In the genomic region with DNA sequence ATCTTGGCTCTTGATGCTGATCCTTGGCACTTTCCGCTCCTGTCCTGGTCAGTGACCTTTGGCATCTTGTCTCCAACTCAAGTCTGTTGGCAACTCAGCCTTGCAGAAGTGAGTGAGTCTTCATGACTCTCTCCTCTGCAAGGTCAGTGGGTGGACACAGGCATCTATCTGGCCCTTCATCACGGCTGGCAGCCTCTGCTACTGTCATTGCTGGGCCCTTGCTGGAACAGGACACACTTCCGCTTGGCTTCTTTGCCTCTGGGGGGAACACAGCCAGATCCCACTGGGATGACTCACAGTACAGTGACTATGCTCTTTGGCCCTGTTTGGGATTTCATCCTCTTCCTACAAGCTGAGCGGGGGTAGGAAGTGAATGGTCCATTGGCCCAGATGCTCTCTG, we compare ENCODE assay signal across 20 mouse cellular contexts.
DNase-seq lines count a peak whose midpoint lies in the region; ATAC-seq lines count a peak whose summit lies in the region.
"Had no signal": no experiment of that assay in that cellular context is flagged by ENCODE, and none has a peak within 500 bp of the region (broad histone marks: within the 10 kb centered on the region; RNA-seq: fewer than 3 reads in every experiment).

No protein-coding gene starts in this region.

- H3K4me1 ChIP-seq in hindbrain, embryonic 12.5 days = no peaks in the 10 kb centered on the region
- H3K4me1 ChIP-seq: intestine, embryonic 15.5 days; limb, embryonic 10.5 days; liver, embryonic 12.5 days; lung, embryonic 15.5 days; midbrain, embryonic 13.5 days; neural tube, embryonic 15.5 days had no signal

- no peak overlapping the region for H3K27ac ChIP-seq in hindbrain, embryonic 12.5 days
- H3K27ac ChIP-seq: hindbrain, embryonic 14.5 days; intestine, embryonic 15.5 days; limb, embryonic 10.5 days; liver, embryonic 12.5 days; lung, embryonic 15.5 days; midbrain, embryonic 13.5 days; neural tube, embryonic 15.5 days had no signal

- no peaks in the 10 kb centered on the region for H3K27me3 ChIP-seq in hindbrain, embryonic 12.5 days
- H3K27me3 ChIP-seq: intestine, embryonic 15.5 days; liver, embryonic 12.5 days; lung, embryonic 15.5 days; midbrain, embryonic 13.5 days; neural tube, embryonic 15.5 days; Patski had no signal

- no peaks in the 10 kb centered on the region for H3K9me3 ChIP-seq in hindbrain, embryonic 12.5 days (replicated peaks)
- H3K9me3 ChIP-seq: intestine, embryonic 15.5 days; limb, embryonic 10.5 days; liver, embryonic 12.5 days; lung, embryonic 15.5 days; midbrain, embryonic 13.5 days; neural tube, embryonic 15.5 days had no signal

- WGBS in hindbrain, embryonic 12.5 days = 86% methylated on average over 4 of the region's 4 CpGs

- H3K4me2 ChIP-seq in hindbrain, embryonic 12.5 days (replicated peaks) = no peak overlapping the region
- H3K4me2 ChIP-seq: hindbrain, embryonic 14.5 days; intestine, embryonic 15.5 days; liver, embryonic 12.5 days; lung, embryonic 15.5 days; midbrain, embryonic 13.5 days; neural tube, embryonic 15.5 days had no signal

- no peak overlapping the region for H3K9ac ChIP-seq in hindbrain, embryonic 12.5 days
- H3K9ac ChIP-seq: hindbrain, embryonic 14.5 days; intestine, embryonic 15.5 days; liver, embryonic 12.5 days; lung, embryonic 15.5 days; midbrain, embryonic 13.5 days; neural tube, embryonic 15.5 days had no signal

- H3K4me3 ChIP-seq in hindbrain, embryonic 12.5 days = no peak overlapping the region
- H3K4me3 ChIP-seq: intestine, embryonic 15.5 days; limb, embryonic 10.5 days; liver, embryonic 12.5 days; lung, embryonic 15.5 days; midbrain, embryonic 13.5 days; myocyte; neural tube, embryonic 15.5 days had no signal

- no peak for ATAC-seq in cerebellum, adult (ENCODE audit: insufficient number of reproducible peaks, low FRiP score, low TSS enrichment)
- no peak for ATAC-seq in hindbrain, embryonic 12.5 days (ENCODE audit: low FRiP score)
- ATAC-seq: activated CD4-positive, CD25-positive, alpha-beta regulatory T cell, adult 4 months; intestine, embryonic 15.5 days; liver, embryonic 12.5 days; midbrain, embryonic 13.5 days; Patski had no signal

- peak; percentile 7 for DNase-seq in cerebellum, adult 11-12 months
- DNase-seq in kidney, adult 9 months = peak; percentile 42
- no peak for DNase-seq in kidney, postnatal 14 days
- DNase-seq in adrenal gland, postnatal 14 days = peak; percentile 43
- peak; percentile 2 to 16 for DNase-seq in kidney, postnatal 36 days
- no peak for DNase-seq in right cerebral cortex, postnatal 36 days (ENCODE audit: low spot score in 2 of 2)
- DNase-seq: gastrocnemius, postnatal 10 days; right cerebral cortex, postnatal 4 days had no signal

- no peaks in the 10 kb centered on the region for H3K36me3 ChIP-seq in hindbrain, embryonic 12.5 days
- H3K36me3 ChIP-seq: intestine, embryonic 15.5 days; limb, embryonic 10.5 days; liver, embryonic 12.5 days; lung, embryonic 15.5 days; midbrain, embryonic 13.5 days; neural tube, embryonic 15.5 days had no signal

Comparison
In these comparisons a context has a peak if more than half of its experiments do, and no peak if none do; other contexts are left out.
1. DNase-seq: peak in cerebellum, adult 11-12 months (single experiment), kidney, adult 9 months (single experiment), adrenal gland, postnatal 14 days (single experiment) and kidney, postnatal 36 days (2 of 2); none in kidney, postnatal 14 days (single experiment) and right cerebral cortex, postnatal 36 days (0 of 2).